Mouse (Mus musculus) olfactory bulb, adult 2 months (tissue): ENCODE data around the gene Tcp11l1.

Source experiments
- CTCF ChIP-seq: fragments of 200-500 bp; IDR thresholded peaks from 2 replicates; pipeline ENCODE4 v1.5.1; 2012; ENCODE audit warnings: low read depth, mild to moderate bottlenecking, low read length, moderate library complexity; ENCODE audit not compliant: insufficient read depth
- POLR2A ChIP-seq: fragments of 200-500 bp; IDR thresholded peaks from 2 replicates; pipeline ENCODE4 v1.6.1; 2012; ENCODE audit warnings: mild to moderate bottlenecking, low read depth, low read length, moderate library complexity; ENCODE audit not compliant: insufficient read depth

GRCm38 (mm10) chr2:104727369-104727768 is 15.4 kb upstream of the Tcp11l1 start:
- TF ChIP-seq CTCF (no peak), POLR2A (no peak)
